Mouse (Mus musculus) testis, adult 2 months (tissue): ENCODE measurements at regions not wholly inside any gene's neighbourhood (a gene's known extent, or its start where the extent isn't known, plus 50 kb on each side); places are given as distances from the start of the nearest gene placed in this dataset.

Source experiments
- CTCF ChIP-seq: fragments of 200-500 bp; IDR thresholded peaks from 2 replicates; pipeline ENCODE4 v1.5.1; 2012; ENCODE audit warnings: low read depth, mild to moderate bottlenecking, inconsistent platforms, low read length, moderate library complexity; ENCODE audit not compliant: control insufficient read depth, insufficient read depth, insufficient replicate concordance
- POLR2A ChIP-seq: fragments of 200-500 bp; IDR thresholded peaks from 2 replicates; pipeline ENCODE4 v1.6.1; 2012; ENCODE audit warnings: low read depth, mild to moderate bottlenecking, inconsistent platforms, low read length, moderate library complexity; ENCODE audit not compliant: control insufficient read depth

- TF ChIP-seq CTCF (no peak), POLR2A (no peak)
Measured at GRCm38 (mm10) chr9:52255692-52256091, 87.3 kb upstream of the Zc3h12c start.
